Mouse (Mus musculus): ENCODE data around the gene Esp24.
"Not testable (repeated sequence)": the region's sequence is repeated elsewhere in the genome, so short reads cannot be mapped to it uniquely, and the experiment has no call there.

Gene Esp24

GRCm38 (mm10) chr17:39036395-39036794 lies at the start of gene Esp24:
Gene Esp24 (plus strand): TSS chr17:39036695.
- CTCF ChIA-PET, result not testable (repeated sequence)

GRCm38 (mm10) chr17:39009846-39010245 lies 26.6 kb upstream of the Esp24 start:
- CTCF ChIA-PET, result no interaction called here

- CTCF ChIA-PET, result no interaction called here
Observed at GRCm38 (mm10) chr17:39010675-39011638, 25.5 kb upstream of the Esp24 start.

GRCm38 (mm10) chr17:39017184-39017583 lies 19.3 kb upstream of the Esp24 start:
- CTCF ChIA-PET, result no interaction called here

- CTCF ChIA-PET, result no interaction called here
Observed at GRCm38 (mm10) chr17:39043241-39043640, 6.7 kb downstream of the Esp24 start, which contains the start of gene Gm21903. Gene Gm21903 (minus strand): TSS chr17:39043341.

DNA sequence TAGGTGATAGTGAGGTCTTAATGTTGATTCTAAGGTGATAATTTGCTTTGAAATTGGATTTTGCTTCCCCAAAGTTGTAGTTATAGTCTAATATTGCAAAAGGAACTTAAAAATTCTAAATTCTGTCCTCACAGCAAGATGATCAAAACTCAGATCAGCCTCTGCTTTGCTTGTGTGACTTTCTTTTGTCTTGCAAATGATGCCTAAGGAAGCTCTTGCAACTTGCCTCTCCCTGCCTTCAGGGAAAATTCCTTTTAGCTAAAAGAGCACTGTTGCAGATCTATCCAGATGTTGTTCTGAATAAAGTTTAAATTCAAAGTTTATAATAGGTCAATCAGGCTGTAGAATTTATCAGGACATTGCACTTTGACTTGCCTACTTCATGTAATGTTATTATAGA lies 27.1 kb downstream of the Esp24 start:
- CTCF ChIA-PET, result no interaction called here

DNA sequence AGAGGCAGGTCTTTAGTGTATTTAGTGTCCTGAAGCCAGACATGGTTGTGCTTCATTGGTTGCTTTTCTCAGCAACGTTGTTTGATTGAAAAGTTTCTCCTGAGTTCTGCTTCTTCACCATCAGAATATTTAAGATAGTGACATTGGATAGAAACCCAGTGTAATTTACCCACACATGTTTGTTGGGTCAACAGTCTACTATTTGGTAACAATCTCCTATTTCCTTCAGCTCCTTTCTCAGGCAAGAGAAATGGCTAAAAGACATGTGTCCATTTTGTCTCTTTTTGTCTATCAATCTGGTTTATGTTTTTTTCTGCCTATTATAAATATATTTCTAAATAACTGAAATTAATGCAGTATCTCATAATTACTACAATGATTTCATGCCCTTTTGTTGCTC lies 40.4 kb downstream of the Esp24 start, which contains the start of gene Esp23:
Esp23 (minus strand) TSS at position 101 of the 400 bp plus-strand sequence.
- CTCF ChIA-PET, result no interaction called here

All from spleen, embryonic (tissue).